Mouse (Mus musculus): ENCODE data around the gene Pcdh18. TPM values are rescaled to one million over a fixed set of nuclear protein-coding genes. Genes with fewer than 3 reads are reported as not detected.

The Pcdh18 gene
- total and polyA plus RNA-seq, 3 experiments = not detected

GRCm38 (mm10) chr3:49738531-49738930 lies 18.6 kb downstream of the Pcdh18 start:
- dilution Hi-C loops (cut with MboI; ENCODE audit: extremely low pct_ligation_motif_present, extremely low pct_unique_long_range_greater_than_20kb, low sequenced_read_pairs) (no loop called here), in situ Hi-C loops (cut with MboI; ENCODE audit: low pct_ligation_motif_present, low pct_unique_long_range_greater_than_20kb, low sequenced_read_pairs) (no loop called here)
- no peak overlapping the region for H3K9ac ChIP-seq (ENCODE audit: insufficient read depth, low read depth)
- DNase-seq (ENCODE audit: extremely low read depth) = no peak
- H3K79me2 ChIP-seq (replicated peaks; ENCODE audit: control insufficient read depth, extremely low read depth, insufficient read depth, poor library complexity, severe bottlenecking) = no peaks in the 10 kb centered on the region
- no peak overlapping the region for H3K4me3 ChIP-seq (replicated peaks in 1 of 3; ENCODE audit: low read depth in 2 of 3, low read length in 2 of 3, poor library complexity in 1 of 3)
- no peak overlapping the region for H3K27ac ChIP-seq (ENCODE audit: insufficient read depth, low read depth)
- H3K27me3 ChIP-seq (replicated peaks) = no peaks in the 10 kb centered on the region
- H3K9me3 ChIP-seq (replicated peaks; ENCODE audit: low read length) = peaks cover 36% of the 10 kb centered on the region
- H3K4me2 ChIP-seq (ENCODE audit: insufficient read depth, low read depth, poor library complexity, severe bottlenecking) = no peak overlapping the region
- no peaks in the 10 kb centered on the region for H3K4me1 ChIP-seq (ENCODE audit: control insufficient read depth in 1 of 2, insufficient read depth in 2 of 2)
- no peaks in the 10 kb centered on the region for H3K36me3 ChIP-seq (replicated peaks in 1 of 2; ENCODE audit: control insufficient read depth in 1 of 2, insufficient read depth in 1 of 2, low read length in 1 of 2)
- no peak for TF ChIP-seq ELF1 (IDR thresholded peaks at IDR 0.05; ENCODE audit: low read depth, low read length)
- no peak for TF ChIP-seq MEF2A (IDR thresholded peaks at IDR 0.05; ENCODE audit: borderline replicate concordance, low read depth, low read length)
- TF ChIP-seq CTCF (conservative IDR thresholded peaks at IDR 0.05 in 1 of 2, IDR thresholded peaks at IDR 0.05 in 1 of 2; ENCODE audit: low read depth in 2 of 2, low read length in 2 of 2) = no peak
- no peak for TF ChIP-seq POLR2A (IDR thresholded peaks at IDR 0.05; ENCODE audit: low read depth, low read length)
- TF ChIP-seq NRF1 (IDR thresholded peaks at IDR 0.05; ENCODE audit: low read depth, low read length) = no peak
- TF ChIP-seq ZMIZ1 (IDR thresholded peaks at IDR 0.05; ENCODE audit: low read depth, low read length) = no peak
- TF ChIP-seq TBP (conservative IDR thresholded peaks at IDR 0.05; ENCODE audit: low read depth, low read length) = no peak
- no peak for TF ChIP-seq RCOR1 (conservative IDR thresholded peaks at IDR 0.05; ENCODE audit: low read depth, low read length)
- TF ChIP-seq BHLHE40 (IDR thresholded peaks at IDR 0.05; ENCODE audit: low read depth, low read length) = no peak
- no peak for TF ChIP-seq USF2 (conservative IDR thresholded peaks at IDR 0.05; ENCODE audit: low read depth, low read length)
- TF ChIP-seq E2F4 (IDR thresholded peaks at IDR 0.05; ENCODE audit: insufficient replicate concordance, low read depth, low read length) = no peak
- TF ChIP-seq TCF12 (IDR thresholded peaks at IDR 0.05; ENCODE audit: low read depth, low read length) = no peak
- TF ChIP-seq MXI1 (IDR thresholded peaks at IDR 0.05; ENCODE audit: low read depth, low read length) = no peak
- TF ChIP-seq NELFE (IDR thresholded peaks at IDR 0.05; ENCODE audit: low read depth, low read length) = no peak
- TF ChIP-seq HCFC1 (IDR thresholded peaks at IDR 0.05; ENCODE audit: low read depth, low read length) = no peak
- no peak for TF ChIP-seq SIN3A (IDR thresholded peaks at IDR 0.05; ENCODE audit: low read length)
- TF ChIP-seq EP300 (IDR thresholded peaks at IDR 0.05; ENCODE audit: low read length) = no peak
- TF ChIP-seq MAFK (IDR thresholded peaks at IDR 0.05; ENCODE audit: insufficient replicate concordance, low read length) = no peak

- Histone ChIP-seq H3K27me3 (replicated peaks) (no peaks in the 10 kb centered on the region), H3K27ac (ENCODE audit: insufficient read depth, low read depth) (no peak overlapping the region), H3K4me1 (ENCODE audit: control insufficient read depth in 1 of 2, insufficient read depth in 2 of 2) (no peaks in the 10 kb centered on the region), H3K9ac (ENCODE audit: insufficient read depth, low read depth) (no peak overlapping the region), H3K79me2 (replicated peaks; ENCODE audit: control insufficient read depth, extremely low read depth, insufficient read depth, poor library complexity, severe bottlenecking) (no peaks in the 10 kb centered on the region), H3K4me2 (ENCODE audit: insufficient read depth, low read depth, poor library complexity, severe bottlenecking) (no peak overlapping the region), H3K4me3 (replicated peaks in 1 of 3; ENCODE audit: low read depth in 2 of 3, low read length in 2 of 3, poor library complexity in 1 of 3) (no peak overlapping the region), H3K9me3 (replicated peaks; ENCODE audit: low read length) (peaks cover 35% of the 10 kb centered on the region), H3K36me3 (replicated peaks in 1 of 2; ENCODE audit: control insufficient read depth in 1 of 2, insufficient read depth in 1 of 2, low read length in 1 of 2) (no peaks in the 10 kb centered on the region)
- dilution Hi-C loops (cut with MboI; ENCODE audit: extremely low pct_ligation_motif_present, extremely low pct_unique_long_range_greater_than_20kb, low sequenced_read_pairs) = no loop called here
- no peak for TF ChIP-seq GABPA (IDR thresholded peaks at IDR 0.05; ENCODE audit: insufficient replicate concordance, low read depth, low read length)
- TF ChIP-seq USF1 (IDR thresholded peaks at IDR 0.05; ENCODE audit: low read depth, low read length) = no peak
- no peak for TF ChIP-seq KAT2A (IDR thresholded peaks at IDR 0.05; ENCODE audit: insufficient replicate concordance, low read length)
- no peak for TF ChIP-seq ZKSCAN1 (IDR thresholded peaks at IDR 0.05; ENCODE audit: borderline replicate concordance, low read depth, low read length)
- TF ChIP-seq BHLHE40 (IDR thresholded peaks at IDR 0.05; ENCODE audit: low read depth, low read length) = no peak
- no peak for TF ChIP-seq SIN3A (IDR thresholded peaks at IDR 0.05; ENCODE audit: low read length)
- no peak for TF ChIP-seq MAX (IDR thresholded peaks at IDR 0.05; ENCODE audit: low read length)
- no peak for TF ChIP-seq MAFK (IDR thresholded peaks at IDR 0.05; ENCODE audit: insufficient replicate concordance, low read length)
- no peak for TF ChIP-seq ETS1 (conservative IDR thresholded peaks at IDR 0.05; ENCODE audit: low read depth, low read length)
- TF ChIP-seq SMC3 (IDR thresholded peaks at IDR 0.05; ENCODE audit: low read depth, low read length) = no peak
- no peak for TF ChIP-seq PAX5 (IDR thresholded peaks at IDR 0.05; ENCODE audit: low read length)
- no peak for TF ChIP-seq MAZ (IDR thresholded peaks at IDR 0.05; ENCODE audit: low read depth, low read length)
- TF ChIP-seq NRF1 (IDR thresholded peaks at IDR 0.05; ENCODE audit: low read depth, low read length) = no peak
- TF ChIP-seq CTCF (conservative IDR thresholded peaks at IDR 0.05 in 1 of 2, IDR thresholded peaks at IDR 0.05 in 1 of 2; ENCODE audit: low read depth in 2 of 2, low read length in 2 of 2) = no peak
- TF ChIP-seq RCOR1 (conservative IDR thresholded peaks at IDR 0.05; ENCODE audit: low read depth, low read length) = no peak
- TF ChIP-seq ZC3H11A (IDR thresholded peaks at IDR 0.05; ENCODE audit: low read depth, low read length) = no peak
- TF ChIP-seq ELF1 (IDR thresholded peaks at IDR 0.05; ENCODE audit: low read depth, low read length) = no peak
- TF ChIP-seq EP300 (IDR thresholded peaks at IDR 0.05; ENCODE audit: low read length) = no peak
- in situ Hi-C loops (cut with MboI; ENCODE audit: low pct_ligation_motif_present, low pct_unique_long_range_greater_than_20kb, low sequenced_read_pairs) = no loop called here
- no peak for DNase-seq (ENCODE audit: extremely low read depth)
Observed at GRCm38 (mm10) chr3:49706503-49706902, 50.6 kb downstream of the Pcdh18 start.

All from CH12.LX (cell line).